29 mouse cellular contexts compared by ENCODE assay signal in the genomic region with DNA sequence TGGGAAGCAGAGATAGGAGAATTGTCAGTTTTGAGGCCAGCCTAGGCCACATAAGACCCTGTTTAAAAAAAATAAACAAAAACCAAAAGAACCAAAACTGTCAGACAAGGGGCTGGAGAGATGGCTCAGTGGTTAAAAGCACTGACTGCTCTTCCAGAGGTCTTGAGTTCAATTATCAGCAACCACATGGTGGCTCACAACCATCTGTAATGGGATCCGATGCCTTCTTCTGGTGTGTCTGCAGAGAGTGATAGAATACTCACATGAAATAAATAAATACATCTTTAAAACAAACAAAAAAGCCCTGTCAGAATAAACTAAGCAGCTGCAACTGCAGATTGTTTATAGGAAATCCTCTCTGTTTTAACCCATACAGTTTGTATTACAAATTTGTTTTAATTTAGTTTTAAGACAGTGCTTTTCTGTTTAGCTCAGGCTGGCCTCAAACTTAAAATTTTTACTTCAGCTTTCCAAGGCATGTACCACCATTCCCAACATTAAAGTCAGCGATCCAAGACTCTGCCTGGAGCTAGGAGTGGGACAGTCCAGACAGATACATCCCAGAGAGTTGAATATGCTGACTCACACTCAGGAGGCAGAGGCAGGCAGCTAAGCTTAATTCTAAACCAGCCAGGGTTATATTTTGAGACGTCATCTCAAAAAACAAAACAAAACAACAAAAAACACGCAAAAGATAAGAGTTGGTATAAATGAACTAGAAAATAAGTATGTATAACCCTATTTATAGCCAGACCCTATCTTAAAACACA. TPM values are rescaled to one million over a fixed set of nuclear protein-coding genes. Genes with fewer than 3 reads are reported as not detected.
DNase-seq lines count a peak whose midpoint lies in the region; ATAC-seq and TF ChIP-seq lines count a peak whose summit lies in the region.
"Had no signal": no experiment of that assay in that cellular context is flagged by ENCODE, and none has a peak within 500 bp of the region (broad histone marks: within the 10 kb centered on the region; RNA-seq: fewer than 3 reads in every experiment).

No protein-coding gene starts in this region.

- ATAC-seq in liver, embryonic 12.5 days: peak; percentile 77
- ATAC-seq in liver, embryonic 11.5 days (replicated peaks; ENCODE audit: low FRiP score): no peak; the same call in 1 of the 2 replicates
- 0 out of 2 replicates have a peak, but pooled peaks have one; percentile 10 for ATAC-seq in stomach, embryonic 15.5 days (ENCODE audit: insufficient read depth, low FRiP score, low read depth)
- ATAC-seq in stomach, postnatal 0 days (ENCODE audit: low FRiP score, low TSS enrichment): no peak
- peak; percentile 60; the same call in 1 of the 2 replicates for ATAC-seq in liver, embryonic 15.5 days (ENCODE audit: insufficient read depth)
- ATAC-seq: CD4-positive, CD25-positive, alpha-beta regulatory T cell, adult 4 months; forebrain, embryonic 13.5 days; forebrain, embryonic 16.5 days; hindbrain, embryonic 16.5 days had no signal

- peak overlapping the region; percentile 64; the same call in 1 of the 2 replicates for H3K27ac ChIP-seq in liver, embryonic 12.5 days
- no peak overlapping the region for H3K27ac ChIP-seq in liver, embryonic 11.5 days (ENCODE audit: low read depth, low read length)
- H3K27ac ChIP-seq in stomach, embryonic 15.5 days: no peak overlapping the region
- no peak overlapping the region for H3K27ac ChIP-seq in stomach, postnatal 0 days (replicated peaks)
- 0 out of 2 replicates have a peak overlapping the region, but pooled peaks have one; percentile 19 for H3K27ac ChIP-seq in liver, embryonic 15.5 days (replicated peaks)
- H3K27ac ChIP-seq: embryonic facial prominence, embryonic 12.5 days; embryonic facial prominence, embryonic 15.5 days; forebrain, embryonic 10.5 days; forebrain, embryonic 13.5 days; hindbrain, embryonic 10.5 days; hindbrain, embryonic 13.5 days had no signal

- peaks cover 57% of the 10 kb centered on the region for H3K36me3 ChIP-seq in liver, embryonic 12.5 days
- 0 out of 2 replicates have a peak, but pooled peaks cover 4% of the 10 kb centered on the region for H3K36me3 ChIP-seq in liver, embryonic 11.5 days (ENCODE audit: control insufficient read depth, insufficient read depth, low read length)
- H3K36me3 ChIP-seq in stomach, embryonic 15.5 days: no peaks in the 10 kb centered on the region
- H3K36me3 ChIP-seq in stomach, postnatal 0 days (ENCODE audit: control insufficient read depth, insufficient read depth, low read length): no peaks in the 10 kb centered on the region
- H3K36me3 ChIP-seq in liver, embryonic 15.5 days (replicated peaks): peaks cover 49% of the 10 kb centered on the region

- no peaks in the 10 kb centered on the region for H3K27me3 ChIP-seq in liver, embryonic 12.5 days (replicated peaks)
- H3K27me3 ChIP-seq in liver, embryonic 11.5 days (replicated peaks; ENCODE audit: control insufficient read depth, insufficient read depth, low read length): no peaks in the 10 kb centered on the region
- no peaks in the 10 kb centered on the region for H3K27me3 ChIP-seq in stomach, embryonic 15.5 days (replicated peaks)
- H3K27me3 ChIP-seq in stomach, postnatal 0 days (ENCODE audit: control insufficient read depth, insufficient read depth, low read length): no peaks in the 10 kb centered on the region
- H3K27me3 ChIP-seq in liver, embryonic 15.5 days: no peaks in the 10 kb centered on the region
- H3K27me3 ChIP-seq: embryonic facial prominence, embryonic 12.5 days; embryonic facial prominence, embryonic 15.5 days; forebrain, embryonic 13.5 days; hindbrain, embryonic 13.5 days had no signal

- peaks cover 58% of the 10 kb centered on the region for H3K4me1 ChIP-seq in liver, embryonic 12.5 days
- H3K4me1 ChIP-seq in liver, embryonic 11.5 days (replicated peaks; ENCODE audit: control insufficient read depth, insufficient read depth, low read length): 0 out of 2 replicates have a peak, but pooled peaks cover 2% of the 10 kb centered on the region
- H3K4me1 ChIP-seq in stomach, embryonic 15.5 days: 0 out of 2 replicates have a peak, but pooled peaks cover 2% of the 10 kb centered on the region
- no peaks in the 10 kb centered on the region for H3K4me1 ChIP-seq in stomach, postnatal 0 days (replicated peaks; ENCODE audit: control insufficient read depth, insufficient read depth)
- peaks cover 38% of the 10 kb centered on the region for H3K4me1 ChIP-seq in liver, embryonic 15.5 days (replicated peaks)
- H3K4me1 ChIP-seq: embryonic facial prominence, embryonic 12.5 days; embryonic facial prominence, embryonic 15.5 days; forebrain, embryonic 10.5 days; forebrain, embryonic 13.5 days; hindbrain, embryonic 10.5 days; hindbrain, embryonic 13.5 days had no signal

- TF ChIP-seq EP300 in stomach, postnatal 0 days (optimal IDR thresholded peaks at IDR 0.05): no peak

- H3K9me3 ChIP-seq in liver, embryonic 12.5 days (replicated peaks): no peaks in the 10 kb centered on the region
- H3K9me3 ChIP-seq in liver, embryonic 11.5 days (ENCODE audit: control insufficient read depth, low read length): no peaks in the 10 kb centered on the region
- H3K9me3 ChIP-seq in stomach, embryonic 15.5 days: no peaks in the 10 kb centered on the region
- no peaks in the 10 kb centered on the region for H3K9me3 ChIP-seq in stomach, postnatal 0 days (ENCODE audit: control insufficient read depth, low read length)
- no peaks in the 10 kb centered on the region for H3K9me3 ChIP-seq in liver, embryonic 15.5 days (replicated peaks)
- H3K9me3 ChIP-seq: embryonic facial prominence, embryonic 12.5 days; embryonic facial prominence, embryonic 15.5 days; forebrain, embryonic 10.5 days; forebrain, embryonic 13.5 days; hindbrain, embryonic 10.5 days; hindbrain, embryonic 13.5 days had no signal

- TF ChIP-seq CTCF in stomach, postnatal 0 days (IDR thresholded peaks at IDR 0.05; ENCODE audit: low read depth): no peak

- H3K4me2 ChIP-seq in liver, embryonic 12.5 days: 0 out of 2 replicates have a peak overlapping the region, but pooled peaks have one; percentile 17
- H3K4me2 ChIP-seq in liver, embryonic 11.5 days: no peak overlapping the region
- H3K4me2 ChIP-seq in stomach, embryonic 15.5 days: no peak overlapping the region
- no peak overlapping the region for H3K4me2 ChIP-seq in stomach, postnatal 0 days (replicated peaks; ENCODE audit: low read depth)
- no peak overlapping the region for H3K4me2 ChIP-seq in liver, embryonic 15.5 days
- H3K4me2 ChIP-seq: embryonic facial prominence, embryonic 12.5 days; embryonic facial prominence, embryonic 15.5 days; forebrain, embryonic 13.5 days; heart, embryonic 11.5 days; hindbrain, embryonic 13.5 days had no signal

- WGBS in liver, embryonic 12.5 days (ENCODE audit: insufficient replicate concordance): 60% methylated on average over 4 of the region's 4 CpGs
- 72% methylated on average over 4 of the region's 4 CpGs for WGBS in liver, embryonic 11.5 days
- WGBS in stomach, embryonic 15.5 days: 67% methylated on average over 4 of the region's 4 CpGs
- WGBS in stomach, postnatal 0 days: 70% methylated on average over 4 of the region's 4 CpGs
- 56% methylated on average over 4 of the region's 4 CpGs for WGBS in liver, embryonic 15.5 days (ENCODE audit: insufficient replicate concordance)

- DNase-seq in liver, embryonic 11.5 days (ENCODE audit: low spot score): no peak
- DNase-seq in stomach, postnatal 0 days (ENCODE audit: low spot score): no peak
- DNase-seq in kidney, adult 11 months: no peak
- DNase-seq: adrenal gland, adult 2 months; adrenal gland, postnatal 14 days; cerebellum, adult 11 months; cerebellum, adult 2 months; cerebellum, adult 9-11 months; cerebellum, postnatal 25 days; gastrocnemius, postnatal 36 days; heart, postnatal 36 days had no signal

- H3K4me3 ChIP-seq in liver, embryonic 12.5 days: no peak overlapping the region
- H3K4me3 ChIP-seq in liver, embryonic 11.5 days (ENCODE audit: low read depth, low read length): no peak overlapping the region
- no peak overlapping the region for H3K4me3 ChIP-seq in stomach, embryonic 15.5 days (replicated peaks)
- no peak overlapping the region for H3K4me3 ChIP-seq in stomach, postnatal 0 days (ENCODE audit: low read depth, low read length)
- H3K4me3 ChIP-seq in liver, embryonic 15.5 days (replicated peaks): no peak overlapping the region
- H3K4me3 ChIP-seq: embryonic facial prominence, embryonic 12.5 days; embryonic facial prominence, embryonic 15.5 days; erythroblast, embryonic 14.5 days; forebrain, embryonic 10.5 days; forebrain, embryonic 13.5 days; hindbrain, embryonic 10.5 days; hindbrain, embryonic 13.5 days had no signal

- H3K9ac ChIP-seq in liver, embryonic 12.5 days: no peak overlapping the region
- no peak overlapping the region for H3K9ac ChIP-seq in liver, embryonic 11.5 days (ENCODE audit: low read depth, low read length)
- no peak overlapping the region for H3K9ac ChIP-seq in stomach, embryonic 15.5 days
- no peak overlapping the region for H3K9ac ChIP-seq in stomach, postnatal 0 days (ENCODE audit: low read length)
- H3K9ac ChIP-seq in liver, embryonic 15.5 days: no peak overlapping the region
- H3K9ac ChIP-seq: embryonic facial prominence, embryonic 12.5 days; embryonic facial prominence, embryonic 15.5 days; forebrain, embryonic 13.5 days; hindbrain, embryonic 13.5 days had no signal

RNA-seq across cellular contexts. Expression of a gene that starts 18.5 kb away (rescaled TPM):
- 15.9 and 16.0 TPM in 2 replicates for polyA plus RNA-seq in liver, embryonic 12.5 days (2016; fragmentation: Nextera tagmentation; extraction: Ambion mirVana)
- 16.1 and 18.2 TPM in 2 replicates for polyA plus RNA-seq in liver, embryonic 11.5 days (2014; fragmentation: Nextera tagmentation; extraction: Ambion mirVana)
- polyA plus RNA-seq in stomach, embryonic 15.5 days (2015; fragmentation: Nextera tagmentation; extraction: Ambion mirVana): 15.1 and 17.4 TPM in 2 replicates
- polyA plus RNA-seq in stomach, postnatal 0 days (2015; fragmentation: Nextera tagmentation; extraction: Ambion mirVana): 7.4 and 8.4 TPM in 2 replicates
- polyA plus RNA-seq in liver, embryonic 15.5 days (2015; fragmentation: Nextera tagmentation; extraction: Ambion mirVana): 7.0 and 7.3 TPM in 2 replicates

RNA-seq across cellular contexts. Expression of a gene that starts 50.4 kb away (rescaled TPM):
- not detected in 2 replicates for polyA plus RNA-seq in liver, embryonic 12.5 days (2016; fragmentation: Nextera tagmentation; extraction: Ambion mirVana)
- polyA plus RNA-seq in liver, embryonic 11.5 days (2014; fragmentation: Nextera tagmentation; extraction: Ambion mirVana): not detected in 2 replicates
- not detected in 2 replicates for polyA plus RNA-seq in stomach, embryonic 15.5 days (2015; fragmentation: Nextera tagmentation; extraction: Ambion mirVana)
- not detected in 2 replicates for polyA plus RNA-seq in stomach, postnatal 0 days (2015; fragmentation: Nextera tagmentation; extraction: Ambion mirVana)
- polyA plus RNA-seq in liver, embryonic 15.5 days (2015; fragmentation: Nextera tagmentation; extraction: Ambion mirVana): not detected in 2 replicates
- polyA plus RNA-seq: adrenal gland, adult 2 months; C2C12; CD4-positive, CD25-positive, alpha-beta regulatory T cell, adult 4 months; cerebellum, adult 2 months; embryonic facial prominence, embryonic 12.5 days; embryonic facial prominence, embryonic 15.5 days; erythroblast, embryonic 14.5 days; forebrain, embryonic 10.5 days; forebrain, embryonic 13.5 days; forebrain, embryonic 16.5 days; frontal cortex, adult 2 months; heart, embryonic 11.5 days; heart, embryonic 14.5 days; heart, postnatal 0 days; hindbrain, embryonic 10.5 days; hindbrain, embryonic 13.5 days; hindbrain, embryonic 16.5 days had no signal

Comparison
In these comparisons a context has a peak if more than half of its experiments do, and no peak if none do; other contexts are left out.
1. ATAC-seq: peak in liver, embryonic 12.5 days (single experiment), stomach, embryonic 15.5 days (single experiment) and liver, embryonic 15.5 days (single experiment); none in liver, embryonic 11.5 days (single experiment) and stomach, postnatal 0 days (single experiment).
2. H3K27ac ChIP-seq: peak in liver, embryonic 12.5 days (single experiment) and liver, embryonic 15.5 days (single experiment); none in liver, embryonic 11.5 days (single experiment), stomach, embryonic 15.5 days (single experiment) and stomach, postnatal 0 days (single experiment).